Mouse (Mus musculus) liver, embryonic 14 days (tissue): Measurements from ENCODE around the gene Olfr446. TPM values are rescaled to one million over a fixed set of nuclear protein-coding genes. Genes with fewer than 3 reads are reported as not detected.

Experiments
- polyA plus RNA-seq: library from polyadenylated mRNA; depleted of rRNA; stranded (reverse); fragments of >200 nt; gene quantifications from 2 replicates; pipeline ENCODE4 v1.2.3, GENCODE M21; 2012; rRNA removed

The Olfr446 gene
- polyA plus RNA-seq: not detected in 2 replicates

DNA sequence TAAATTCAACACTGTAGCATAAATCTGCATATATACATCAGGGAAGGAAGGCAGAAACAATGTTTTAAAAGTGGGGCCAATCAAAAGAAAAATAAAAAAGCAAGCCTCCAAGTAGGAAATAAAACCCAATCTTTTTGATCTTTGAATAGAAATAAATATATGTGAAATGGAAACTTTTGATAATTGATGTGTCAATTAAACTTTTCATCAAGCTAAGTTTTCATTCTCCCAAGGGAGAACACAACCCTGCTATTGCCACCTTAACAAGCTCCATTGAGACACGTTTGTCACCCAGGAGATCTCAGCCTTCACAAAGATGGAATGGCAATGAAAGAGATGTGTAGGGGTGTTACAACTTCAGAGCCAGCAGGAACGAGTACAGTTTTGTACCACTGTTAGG, at the start of gene Olfr446:
Gene Olfr446, plus strand, starts transcription at position 301 of the 400 bp plus-strand sequence.

DNA sequence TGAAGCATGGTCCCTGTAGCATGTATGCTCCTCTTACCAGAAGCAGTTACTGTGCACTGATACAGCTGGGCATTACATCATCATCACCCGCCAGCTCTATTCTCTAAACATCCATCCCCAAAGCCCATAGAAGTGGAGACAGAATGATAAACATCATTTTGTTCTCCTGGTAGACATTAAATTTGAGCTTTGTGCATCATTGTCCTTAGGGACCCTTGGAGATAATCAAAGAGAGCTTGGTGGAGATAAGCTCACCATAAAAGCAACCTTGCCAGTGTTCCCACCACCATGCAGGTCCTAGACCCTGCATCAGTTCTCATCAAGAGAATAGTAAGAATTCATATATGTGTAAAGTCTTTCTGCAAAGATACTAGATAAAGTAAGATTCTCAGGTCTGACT, 31.0 kb upstream of the Olfr446 start, which contains the start of gene Olfr448:
Gene Olfr448, plus strand, starts transcription at position 301 of the 400 bp plus-strand sequence.

GRCm38 (mm10) chr6:42908578-42908977, 12.6 kb upstream of the Olfr446 start, which contains the start of gene Olfr447:
Gene Olfr447 (plus strand): TSS chr6:42908878.

DNA sequence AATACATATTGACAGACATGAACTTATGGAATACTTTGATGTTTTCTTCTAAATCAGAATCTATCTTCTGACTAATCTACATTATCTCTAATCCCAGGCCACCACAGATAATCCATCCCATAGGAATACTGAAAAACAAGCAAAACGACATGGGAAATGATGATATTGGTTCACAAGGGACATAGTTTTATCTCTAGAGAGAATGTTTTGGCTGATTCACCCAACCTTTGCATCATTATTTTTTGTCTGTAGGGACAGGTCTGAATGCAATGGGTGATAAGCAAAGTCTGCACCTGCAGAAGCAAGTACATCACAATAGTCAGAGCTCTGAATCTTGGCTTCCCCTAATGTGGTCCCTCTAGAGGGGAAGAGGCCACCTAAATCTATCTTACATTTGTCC, 27.6 kb downstream of the Olfr446 start, which contains the start of gene Olfr444:
Gene Olfr444, plus strand, starts transcription at position 301 of the 400 bp plus-strand sequence.

Other genes starting within 250 kb of the Olfr446 start
- 2.2 TPM in 2 replicates for gene Tcaf1, start 211.3 kb upstream of the Olfr446 start, polyA plus RNA-seq
- not detected in 2 replicates for gene Olfr453, start 182.0 kb upstream of the Olfr446 start, polyA plus RNA-seq
- gene Olfr38, start 165.0 kb upstream of the Olfr446 start, polyA plus RNA-seq: not detected in 2 replicates
- not detected in 2 replicates for gene Olfr452, start 136.3 kb upstream of the Olfr446 start, polyA plus RNA-seq
- gene Olfr450, start 109.4 kb upstream of the Olfr446 start, polyA plus RNA-seq: not detected in 2 replicates
- gene Olfr449, start 87.0 kb upstream of the Olfr446 start, polyA plus RNA-seq: not detected in 2 replicates
- gene Olfr448, start 30.9 kb upstream of the Olfr446 start, polyA plus RNA-seq: not detected in 2 replicates
- not detected in 2 replicates for gene Olfr447, start 12.5 kb upstream of the Olfr446 start, polyA plus RNA-seq
- gene Olfr444, start 27.7 kb downstream of the Olfr446 start, polyA plus RNA-seq: not detected in 2 replicates
- gene Olfr441, start 185.0 kb downstream of the Olfr446 start, polyA plus RNA-seq: not detected in 2 replicates
- gene Olfr237-ps1, start 225.2 kb downstream of the Olfr446 start, polyA plus RNA-seq: not detected in 2 replicates
- not detected in 2 replicates for gene Olfr437, start 241.9 kb downstream of the Olfr446 start, polyA plus RNA-seq